Mouse (Mus musculus): Measurements from ENCODE around the gene Inpp5k. TPM values are rescaled to one million over a fixed set of nuclear protein-coding genes. Genes with fewer than 3 reads are reported as not detected.
A peak's percentile ranks its signal among the peaks of the same experiment; 100 is the strongest.

Inpp5k gene
- polyA plus RNA-seq (2015; fragmentation: Nextera tagmentation; extraction: Ambion mirVana), result 19.6 and 28.8 TPM in 2 replicates

DNA sequence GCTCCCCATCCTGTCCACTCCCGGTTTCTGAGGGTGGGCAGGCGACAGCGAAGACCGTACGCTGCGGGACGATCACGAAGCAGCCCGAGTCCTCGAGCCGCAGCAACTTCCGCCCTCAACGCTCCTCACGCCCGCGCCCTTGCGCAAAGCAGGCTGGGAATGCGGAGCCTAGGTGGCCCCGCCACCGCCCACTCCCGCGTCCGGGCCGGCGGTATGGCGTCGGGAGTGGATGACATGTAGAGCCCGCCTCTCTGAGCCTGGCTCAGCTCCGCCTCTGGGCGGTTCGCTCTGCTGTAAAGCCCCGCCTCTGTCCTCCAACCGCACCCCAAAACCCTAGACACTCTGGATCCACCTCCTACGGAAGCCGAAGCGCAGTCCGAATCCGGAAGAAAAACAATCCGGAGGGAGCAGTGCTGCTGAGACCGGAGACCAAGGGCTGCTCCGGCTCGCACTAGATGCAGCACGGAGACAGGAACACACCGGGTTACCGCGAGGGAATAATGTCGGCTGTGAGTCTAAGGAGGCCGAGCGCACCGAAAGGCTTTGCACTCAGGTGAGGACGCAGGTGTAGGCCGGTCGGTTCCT is at the start of gene Inpp5k:
Inpp5k (plus strand) TSS at position 344 of the 585 bp plus-strand sequence.
- peak within 1 kb of the TSS; percentile 89 for H3K4me3 ChIP-seq
- H3K27ac ChIP-seq, result peak within 1 kb of the TSS; percentile 81
- peak; percentile 100 for ATAC-seq (replicated peaks; ENCODE audit: insufficient number of reproducible peaks, insufficient read depth, low FRiP score, low read depth)
- H3K9ac ChIP-seq, result peak within 1 kb of the TSS; percentile 75
- no peaks in the 10 kb centered on the region for H3K9me3 ChIP-seq (replicated peaks)
- H3K27me3 ChIP-seq, result no peaks in the 10 kb centered on the region
- WGBS, result under 1% methylated on average over 53 of the region's 53 CpGs
- H3K4me1 ChIP-seq (replicated peaks), result peaks cover 25% of the 10 kb centered on the region
- peak within 1 kb of the TSS; percentile 90 for H3K4me2 ChIP-seq
- peaks cover 32% of the 10 kb centered on the region for H3K36me3 ChIP-seq

DNA sequence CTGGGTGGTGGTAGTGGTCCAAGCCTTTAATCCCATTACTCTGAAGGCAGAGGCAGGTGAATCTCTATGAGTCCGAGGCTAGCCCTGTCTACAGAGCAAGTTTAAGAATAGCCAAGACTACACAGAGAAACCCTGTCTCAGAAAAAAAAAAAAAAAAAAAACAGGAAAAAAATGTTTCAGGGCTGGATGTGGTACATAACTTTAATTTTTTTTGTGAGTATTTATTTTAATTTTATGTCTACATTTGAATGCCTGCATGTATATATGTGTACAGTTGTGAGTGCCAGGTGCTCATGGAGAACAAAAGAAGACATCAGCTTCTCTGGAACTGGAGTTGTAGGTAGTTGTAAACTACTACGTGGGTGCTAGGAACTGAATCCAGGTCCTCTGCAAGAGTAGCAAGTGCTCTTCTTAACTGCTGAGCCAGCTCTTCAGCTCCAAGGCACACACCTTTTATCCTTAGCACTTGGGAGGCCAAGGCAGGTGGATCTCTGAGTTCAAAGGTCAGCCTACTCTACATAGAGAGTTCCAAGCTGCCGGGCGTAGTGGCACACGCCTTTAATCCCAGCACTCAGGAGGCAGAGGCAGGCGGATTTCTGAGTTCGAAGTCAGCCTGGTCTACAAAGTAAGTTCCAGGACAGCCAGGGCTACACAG is 49.2 kb upstream of the Inpp5k start:
- Histone ChIP-seq H3K4me2 (no peak overlapping the region), H3K9ac (no peak overlapping the region), H3K36me3 (no peaks in the 10 kb centered on the region), H3K27ac (no peak overlapping the region), H3K27me3 (no peaks in the 10 kb centered on the region), H3K4me1 (replicated peaks) (no peaks in the 10 kb centered on the region), H3K4me3 (no peak overlapping the region), H3K9me3 (replicated peaks) (no peaks in the 10 kb centered on the region)
- WGBS, result 95% methylated on average over 7 of the region's 7 CpGs
- no peak for ATAC-seq (replicated peaks; ENCODE audit: insufficient number of reproducible peaks, insufficient read depth, low FRiP score, low read depth)

DNA sequence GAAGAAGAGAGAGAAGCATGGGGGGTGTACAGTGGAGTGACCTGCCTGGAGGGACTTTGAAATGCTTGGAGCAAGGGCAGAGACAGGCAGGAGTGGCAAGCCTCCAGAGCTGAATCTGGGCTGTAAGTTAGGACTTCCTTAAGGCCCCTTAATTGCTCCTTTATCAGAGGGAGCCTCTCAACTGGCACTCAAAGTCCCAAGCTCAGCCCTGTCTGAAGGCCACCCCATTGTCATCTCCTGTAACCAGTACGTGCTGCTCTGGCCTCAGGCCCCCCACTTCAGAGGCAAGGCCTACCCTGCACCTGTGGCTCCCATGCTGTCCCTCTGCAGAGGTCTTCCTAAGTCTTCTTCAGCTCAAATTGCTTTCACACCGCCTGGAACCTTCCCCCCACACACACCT is 47.3 kb upstream of the Inpp5k start:
- Histone ChIP-seq H3K4me2 (no peak overlapping the region), H3K4me3 (no peak overlapping the region), H3K36me3 (no peaks in the 10 kb centered on the region), H3K9ac (no peak overlapping the region), H3K27me3 (no peaks in the 10 kb centered on the region), H3K27ac (no peak overlapping the region), H3K9me3 (replicated peaks) (no peaks in the 10 kb centered on the region), H3K4me1 (replicated peaks) (peaks cover 5% of the 10 kb centered on the region)
- ATAC-seq (replicated peaks; ENCODE audit: insufficient number of reproducible peaks, insufficient read depth, low FRiP score, low read depth), result no peak
- WGBS, result 48% methylated on average over 2 of the region's 2 CpGs

DNA sequence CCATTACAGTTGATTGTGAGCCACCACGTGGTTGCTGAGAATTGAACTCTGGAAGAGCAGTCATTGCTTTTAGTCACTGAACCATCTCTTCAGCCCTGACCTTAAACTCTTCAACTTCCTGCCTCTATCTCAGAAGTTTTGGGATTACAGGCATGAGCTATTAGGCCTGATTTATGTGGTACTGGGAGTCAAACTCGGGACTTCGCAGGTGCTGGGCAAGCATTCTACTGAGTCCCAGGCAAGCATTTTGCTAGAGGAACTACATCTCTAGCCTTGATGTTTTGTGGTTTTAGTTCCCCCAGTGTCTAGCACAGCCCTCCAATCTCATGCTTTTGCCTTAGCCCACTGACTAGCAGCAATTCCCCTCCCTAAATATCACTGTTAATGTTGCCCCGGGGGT is 45.7 kb upstream of the Inpp5k start:
- H3K27ac ChIP-seq, result no peak overlapping the region
- no peak overlapping the region for H3K4me3 ChIP-seq
- no peak for ATAC-seq (replicated peaks; ENCODE audit: insufficient number of reproducible peaks, insufficient read depth, low FRiP score, low read depth)
- no peaks in the 10 kb centered on the region for H3K36me3 ChIP-seq
- no peaks in the 10 kb centered on the region for H3K27me3 ChIP-seq
- H3K4me1 ChIP-seq (replicated peaks), result peaks cover 20% of the 10 kb centered on the region
- WGBS, result 65% methylated on average over 4 of the region's 4 CpGs
- H3K9ac ChIP-seq, result no peak overlapping the region
- H3K9me3 ChIP-seq (replicated peaks), result no peaks in the 10 kb centered on the region
- no peak overlapping the region for H3K4me2 ChIP-seq

DNA sequence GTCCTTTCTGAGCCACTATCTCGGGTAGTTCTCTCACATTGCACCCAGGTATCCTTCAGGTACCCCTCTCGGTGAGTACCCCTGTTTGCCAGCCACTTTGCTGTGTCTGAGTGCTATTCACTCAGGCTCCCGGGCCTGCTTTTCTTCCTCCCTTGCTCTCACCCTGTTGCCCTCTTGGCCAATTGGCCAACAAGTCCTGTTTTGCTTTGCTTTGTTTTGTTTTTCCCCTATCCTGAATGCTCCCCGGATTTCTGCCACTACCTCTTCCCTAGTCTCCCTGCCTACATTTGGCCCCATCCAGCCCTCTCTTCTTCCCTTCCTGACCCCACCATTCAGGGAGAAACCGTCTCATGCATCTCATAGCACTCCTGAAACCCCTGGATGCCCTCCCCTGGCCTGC is 44.8 kb upstream of the Inpp5k start:
- ATAC-seq (replicated peaks; ENCODE audit: insufficient number of reproducible peaks, insufficient read depth, low FRiP score, low read depth), result no peak
- WGBS, result 66% methylated on average over 5 of the region's 5 CpGs

DNA sequence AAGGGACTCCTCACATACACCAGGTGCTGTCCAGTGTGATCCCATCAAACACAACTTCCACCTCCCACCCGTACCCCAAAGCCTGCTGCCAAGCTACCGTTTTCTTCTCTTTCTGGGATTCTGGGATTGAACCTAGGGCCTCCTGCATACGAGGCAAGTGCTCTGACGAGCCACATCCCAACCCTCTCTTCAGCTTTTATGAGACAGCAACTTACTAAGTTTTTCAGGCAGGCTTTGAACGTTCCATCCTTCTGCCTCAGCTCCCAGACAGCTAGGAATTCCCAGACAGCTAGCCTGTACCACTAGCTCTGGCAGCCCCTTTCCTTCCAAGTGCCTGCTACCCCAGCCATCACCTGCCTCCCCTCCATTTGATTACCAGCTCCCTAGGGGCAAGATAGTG is 43.8 kb upstream of the Inpp5k start:
- no peak overlapping the region; the same call in 1 of the 2 replicates for H3K27ac ChIP-seq
- no peak for ATAC-seq (replicated peaks; ENCODE audit: insufficient number of reproducible peaks, insufficient read depth, low FRiP score, low read depth)
- no peak overlapping the region for H3K4me2 ChIP-seq
- no peaks in the 10 kb centered on the region for H3K27me3 ChIP-seq
- H3K36me3 ChIP-seq, result no peaks in the 10 kb centered on the region
- no peak overlapping the region for H3K4me3 ChIP-seq
- H3K9me3 ChIP-seq (replicated peaks), result no peaks in the 10 kb centered on the region
- 83% methylated on average over 5 of the region's 5 CpGs for WGBS
- no peak overlapping the region for H3K9ac ChIP-seq
- peaks cover 22% of the 10 kb centered on the region for H3K4me1 ChIP-seq (replicated peaks)

More for the DNA sequence above, 44.8 kb upstream of the Inpp5k start:
- peaks cover 22% of the 10 kb centered on the region for H3K4me1 ChIP-seq (replicated peaks)
- H3K9ac ChIP-seq, result no peak overlapping the region
- no peaks in the 10 kb centered on the region for H3K27me3 ChIP-seq
- no peak overlapping the region for H3K4me3 ChIP-seq
- H3K36me3 ChIP-seq, result no peaks in the 10 kb centered on the region
- no peak overlapping the region for H3K27ac ChIP-seq
- H3K9me3 ChIP-seq (replicated peaks), result no peaks in the 10 kb centered on the region
- H3K4me2 ChIP-seq, result no peak overlapping the region

DNA sequence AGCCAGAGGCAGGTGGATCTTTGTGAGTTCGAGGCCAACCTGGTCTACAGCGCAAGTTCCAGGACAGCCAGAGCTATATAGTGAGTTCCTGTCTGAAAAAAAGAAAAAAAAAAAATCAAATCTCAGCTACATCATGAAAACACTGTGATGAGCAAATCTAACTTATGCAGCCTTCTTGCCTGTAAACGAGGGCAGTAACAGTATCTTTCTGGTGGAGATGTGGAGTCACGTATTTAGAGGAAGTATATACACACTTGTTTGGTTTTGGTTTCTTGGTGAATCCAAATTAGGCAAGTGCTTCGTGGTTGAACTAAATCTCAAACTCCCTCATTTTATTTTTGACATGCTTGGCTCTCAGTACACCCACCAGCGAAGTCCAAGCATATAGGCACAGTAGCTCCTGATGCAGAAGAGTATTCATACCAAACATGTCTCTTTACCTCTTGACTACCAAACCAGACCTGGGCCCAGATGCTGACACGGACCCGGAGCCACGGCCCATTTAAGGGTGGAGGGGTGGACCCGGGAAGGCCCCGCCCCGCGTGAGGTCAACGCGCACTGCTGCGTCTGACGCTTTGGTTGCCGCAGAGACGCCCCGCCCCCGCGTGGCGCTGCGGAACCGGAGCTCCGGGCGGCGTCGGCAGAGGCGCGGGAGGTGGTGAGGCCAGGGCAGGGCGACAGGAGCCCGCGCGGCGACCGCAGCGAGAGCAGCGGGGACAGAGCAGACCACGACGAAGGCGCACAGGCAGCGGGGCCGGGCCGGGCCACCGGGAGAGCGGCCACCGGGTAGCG is 43.1 kb upstream of the Inpp5k start, which contains the start of gene Pitpna:
Pitpna (plus strand) TSS at position 605 of the 792 bp plus-strand sequence.
- no peaks in the 10 kb centered on the region for H3K9me3 ChIP-seq (replicated peaks)
- H3K4me1 ChIP-seq (replicated peaks), result peaks cover 26% of the 10 kb centered on the region
- WGBS, result 4% methylated on average over 48 of the region's 49 CpGs
- H3K27me3 ChIP-seq, result no peaks in the 10 kb centered on the region
- H3K9ac ChIP-seq, result peak within 1 kb of the TSS; percentile 81
- peak within 1 kb of the TSS; percentile 88 for H3K4me2 ChIP-seq
- peak within 1 kb of the TSS; percentile 88 for H3K27ac ChIP-seq
- peak; percentile 92 for ATAC-seq (replicated peaks; ENCODE audit: insufficient number of reproducible peaks, insufficient read depth, low FRiP score, low read depth)
- H3K36me3 ChIP-seq, result 0 out of 2 replicates have a peak, but pooled peaks cover 6% of the 10 kb centered on the region
- peak within 1 kb of the TSS; percentile 77 for H3K4me3 ChIP-seq

DNA sequence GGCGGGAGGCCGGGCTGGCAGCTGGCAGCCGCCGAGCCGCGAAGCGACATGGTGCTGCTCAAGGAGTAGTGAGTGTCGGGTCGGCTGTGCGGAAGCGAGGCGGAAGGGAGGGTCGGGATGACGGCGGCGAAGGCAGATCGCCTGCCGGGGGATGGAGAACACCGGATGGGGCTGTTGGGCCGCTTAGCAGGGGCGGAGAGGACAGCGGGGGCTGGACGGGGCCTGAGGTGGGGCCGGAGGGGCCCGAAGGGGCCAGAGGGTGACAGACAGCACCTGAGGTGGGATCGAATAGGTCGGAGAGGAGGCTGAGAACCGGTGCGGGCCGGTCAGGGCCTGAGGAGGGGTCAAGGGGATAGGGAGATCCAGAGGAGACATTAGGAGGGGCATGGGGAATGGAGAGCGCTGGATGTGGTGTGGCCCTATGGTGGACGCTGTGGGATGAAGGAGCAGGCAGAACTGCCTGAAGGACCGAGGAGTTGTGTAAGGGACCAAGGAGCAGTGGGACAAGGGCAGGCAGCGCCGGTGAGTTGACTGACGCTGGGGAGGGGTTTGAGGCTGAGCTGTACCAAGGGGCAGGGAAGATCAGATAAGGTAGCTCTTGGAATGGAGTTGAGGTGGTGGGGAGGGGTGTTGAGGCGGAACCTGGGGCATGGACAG is 42.4 kb upstream of the Inpp5k start:
- WGBS, result under 1% methylated on average over 36 of the region's 37 CpGs
- peaks cover 12% of the 10 kb centered on the region; the same call in 1 of the 2 replicates for H3K36me3 ChIP-seq
- H3K4me3 ChIP-seq, result peak overlapping the region; percentile 77
- ATAC-seq (replicated peaks; ENCODE audit: insufficient number of reproducible peaks, insufficient read depth, low FRiP score, low read depth), result peak; percentile 69
- H3K4me1 ChIP-seq (replicated peaks), result peaks cover 27% of the 10 kb centered on the region
- peak overlapping the region; percentile 81 for H3K9ac ChIP-seq
- peak overlapping the region; percentile 88 for H3K27ac ChIP-seq
- H3K9me3 ChIP-seq (replicated peaks), result no peaks in the 10 kb centered on the region
- peak overlapping the region; percentile 88 for H3K4me2 ChIP-seq
- no peaks in the 10 kb centered on the region for H3K27me3 ChIP-seq

DNA sequence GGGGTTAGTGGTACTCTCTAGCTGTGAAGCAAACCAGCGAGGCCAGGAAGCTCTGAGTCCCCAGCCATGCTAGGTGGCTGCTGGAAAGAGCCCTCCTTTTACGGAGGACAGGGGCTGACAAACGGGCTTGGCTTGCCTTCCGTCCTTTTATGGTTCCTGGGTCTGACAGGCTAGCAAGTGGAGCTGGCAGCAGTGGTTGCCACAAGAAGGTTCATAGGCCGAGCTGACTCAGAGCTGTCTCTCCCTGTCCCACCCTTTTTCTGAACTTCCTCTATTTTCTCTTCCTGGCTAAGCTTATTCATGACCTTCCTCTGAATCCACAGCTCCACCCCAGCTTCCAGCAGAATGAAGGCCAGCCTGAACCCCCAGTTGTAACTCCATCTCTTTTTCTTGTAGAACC is 38.2 kb upstream of the Inpp5k start:
- H3K9me3 ChIP-seq (replicated peaks), result no peaks in the 10 kb centered on the region
- H3K4me2 ChIP-seq, result no peak overlapping the region
- H3K4me1 ChIP-seq (replicated peaks), result peaks cover 45% of the 10 kb centered on the region
- no peak overlapping the region for H3K4me3 ChIP-seq
- H3K27me3 ChIP-seq, result no peaks in the 10 kb centered on the region
- ATAC-seq (replicated peaks; ENCODE audit: insufficient number of reproducible peaks, insufficient read depth, low FRiP score, low read depth), result no peak
- H3K36me3 ChIP-seq, result peaks cover 15% of the 10 kb centered on the region; the same call in 1 of the 2 replicates
- 67% methylated on average over 5 of the region's 5 CpGs for WGBS
- H3K9ac ChIP-seq, result no peak overlapping the region
- H3K27ac ChIP-seq, result no peak overlapping the region

DNA sequence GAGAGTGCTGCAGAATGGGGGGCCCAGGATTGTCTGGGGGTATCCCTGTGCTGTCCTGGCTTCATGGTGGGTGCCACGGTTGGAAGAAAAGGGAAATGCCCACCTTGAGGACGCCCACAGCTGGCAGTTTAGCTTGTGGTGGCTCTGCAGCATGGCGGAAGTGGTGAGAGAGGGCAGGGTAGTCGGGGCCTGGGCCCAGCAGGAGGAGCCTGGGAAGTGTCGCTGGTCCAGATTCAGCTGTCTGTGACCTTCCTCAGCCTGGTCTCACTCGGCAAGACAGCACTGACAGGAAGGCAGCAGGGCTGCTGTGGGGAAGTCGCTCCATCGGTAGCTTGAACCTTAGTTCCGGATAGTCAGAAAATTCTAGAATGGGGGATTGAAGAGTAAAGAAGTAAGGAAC is 36.4 kb upstream of the Inpp5k start:
- Histone ChIP-seq H3K4me3 (no peak overlapping the region), H3K9me3 (replicated peaks) (no peaks in the 10 kb centered on the region), H3K27me3 (no peaks in the 10 kb centered on the region), H3K4me1 (replicated peaks) (peaks cover 34% of the 10 kb centered on the region), H3K4me2 (no peak overlapping the region), H3K36me3 (peaks cover 27% of the 10 kb centered on the region), H3K9ac (no peak overlapping the region), H3K27ac (no peak overlapping the region)
- ATAC-seq (replicated peaks; ENCODE audit: insufficient number of reproducible peaks, insufficient read depth, low FRiP score, low read depth), result no peak
- 72% methylated on average over 9 of the region's 9 CpGs for WGBS

DNA sequence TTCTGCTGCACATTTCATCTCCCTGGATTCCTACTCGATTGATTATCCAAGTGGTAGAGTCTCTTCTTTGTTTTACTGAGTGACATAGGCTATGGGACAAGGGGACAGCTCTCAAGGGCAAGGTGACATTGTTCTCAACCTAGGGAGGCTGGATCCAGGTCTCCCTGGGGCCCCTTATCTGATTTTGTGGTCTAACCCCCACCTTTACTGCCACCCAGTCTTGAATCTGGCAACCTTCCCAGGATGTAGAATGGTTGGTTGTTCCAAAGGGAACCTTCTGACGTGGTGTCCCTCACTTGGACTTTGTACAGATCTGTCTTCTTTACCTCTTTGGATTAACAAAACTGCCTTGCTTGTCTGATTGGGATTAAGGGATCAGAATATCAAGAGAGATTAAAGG is 35.4 kb upstream of the Inpp5k start:
- 55% methylated on average over 2 of the region's 2 CpGs for WGBS
- H3K4me2 ChIP-seq, result no peak overlapping the region
- H3K4me3 ChIP-seq, result no peak overlapping the region
- no peak for ATAC-seq (replicated peaks; ENCODE audit: insufficient number of reproducible peaks, insufficient read depth, low FRiP score, low read depth)
- H3K27me3 ChIP-seq, result no peaks in the 10 kb centered on the region
- H3K4me1 ChIP-seq (replicated peaks), result peaks cover 27% of the 10 kb centered on the region
- H3K27ac ChIP-seq, result peak overlapping the region; percentile 38; the same call in 1 of the 2 replicates
- H3K36me3 ChIP-seq, result peaks cover 32% of the 10 kb centered on the region
- no peaks in the 10 kb centered on the region for H3K9me3 ChIP-seq (replicated peaks)
- H3K9ac ChIP-seq, result no peak overlapping the region
